Mouse (Mus musculus) erythroblast, embryonic 14.5 days (primary cell): ENCODE results near the gene Bud23.

Source experiments
- GATA1 ChIP-seq: IDR thresholded peaks from 2 replicates; pipeline ENCODE4 v1.6.1; 2012; ENCODE audit warnings: low read length, inconsistent platforms, mixed read lengths
- TAL1 ChIP-seq: IDR thresholded peaks from 3 replicates; pipeline ENCODE4 v1.6.1; 2012; ENCODE audit warnings: low read length, inconsistent platforms, mixed read lengths

- TF ChIP-seq GATA1: no peak
- no peak for TF ChIP-seq TAL1
Measured at GRCm38 (mm10) chr5:135086871-135087270, 22.1 kb upstream of the Bud23 start.
